Mouse (Mus musculus) lung, postnatal 0 days (tissue): ENCODE measurements around the gene Kif5c.

Experiments
- CTCF ChIP-seq: IDR thresholded peaks from 2 replicates; pipeline ENCODE4 v1.5.1; 2016; ENCODE audit warnings: antibody characterized with exemption, mild to moderate bottlenecking
- EP300 ChIP-seq: IDR thresholded peaks from 2 replicates; pipeline ENCODE4 v1.6.1; 2016; ENCODE audit warnings: antibody characterized with exemption, mild to moderate bottlenecking, control low read depth

DNA sequence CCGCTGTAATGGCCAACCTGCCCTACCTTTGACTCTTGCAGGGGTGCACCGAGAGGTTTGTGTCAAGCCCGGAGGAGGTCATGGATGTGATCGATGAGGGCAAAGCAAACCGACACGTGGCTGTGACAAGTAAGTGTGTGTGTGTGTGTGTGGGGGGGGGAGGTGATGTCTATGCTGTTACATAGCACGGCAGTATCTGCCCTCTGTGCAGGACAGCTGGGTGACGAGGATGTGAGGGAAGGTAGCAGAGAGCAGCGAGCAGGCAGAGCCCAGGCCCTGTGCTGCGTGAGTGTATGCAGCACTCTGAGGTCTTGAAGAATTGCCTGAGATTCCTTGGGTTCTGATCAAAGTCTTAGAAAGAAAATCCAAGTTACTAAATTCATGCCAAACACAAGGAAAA, 75.6 kb downstream of the Kif5c start:
- no peak for TF ChIP-seq CTCF
- no peak for TF ChIP-seq EP300
